Mouse (Mus musculus): ENCODE measurements around the gene Ecsit.
A peak's percentile ranks its signal among the peaks of the same experiment; 100 is the strongest.
"Not testable (repeated sequence)": the region's sequence is repeated elsewhere in the genome, so short reads cannot be mapped to it uniquely, and the experiment has no call there.

Gene Ecsit

GRCm38 (mm10) chr9:22089281-22089680 is 4.0 kb upstream of the Ecsit start:
- no peak for DNase-seq

- DNase-seq = no peak
These were observed 1.9 kb upstream of the Ecsit start for GRCm38 (mm10) chr9:22087034-22087618.

- DNase-seq = no peak
These were observed 774 bp upstream of the Ecsit start for GRCm38 (mm10) chr9:22086012-22086411.

- DNase-seq = no peak
These were observed 594 bp downstream of the Ecsit start for GRCm38 (mm10) chr9:22084667-22085021.

GRCm38 (mm10) chr9:22076223-22076622 is 9.0 kb downstream of the Ecsit start:
- DNase-seq = no peak

GRCm38 (mm10) chr9:22075778-22076177 is 9.5 kb downstream of the Ecsit start:
- not testable (repeated sequence) for DNase-seq

GRCm38 (mm10) chr9:22072276-22072675 is 13.0 kb downstream of the Ecsit start:
- peak; percentile 52 to 59 for DNase-seq

GRCm38 (mm10) chr9:22070791-22071573 is 14.3 kb downstream of the Ecsit start, which contains the start of the genes Gm49318 and Zfp653:
Gene Gm49318 (minus strand): TSS chr9:22071259.
Gene Zfp653 (minus strand): TSS chr9:22071376.
- DNase-seq = peak; percentile 99

- no peak for DNase-seq
These were observed 15.2 kb downstream of the Ecsit start for GRCm38 (mm10) chr9:22069881-22070553.

- DNase-seq = no peak
These were observed 18.0 kb downstream of the Ecsit start for GRCm38 (mm10) chr9:22067195-22067594.

- peak; percentile 84 to 85 for DNase-seq
These were observed 18.8 kb downstream of the Ecsit start for GRCm38 (mm10) chr9:22066433-22066832.

GRCm38 (mm10) chr9:22065642-22066041 is 19.6 kb downstream of the Ecsit start:
- DNase-seq = no peak

- peak; percentile 85 to 89 for DNase-seq
These were observed 20.9 kb downstream of the Ecsit start for GRCm38 (mm10) chr9:22064341-22064740.

- peak in 1 of 2 experiments; percentile 17 for DNase-seq
These were observed 23.9 kb downstream of the Ecsit start for GRCm38 (mm10) chr9:22061339-22061738.

GRCm38 (mm10) chr9:22058011-22058424 is 27.2 kb downstream of the Ecsit start:
- peak; percentile 73 to 82 for DNase-seq

- DNase-seq = no peak
These were observed 28.2 kb downstream of the Ecsit start for GRCm38 (mm10) chr9:22057031-22057517.

GRCm38 (mm10) chr9:22056303-22056910 is 28.8 kb downstream of the Ecsit start:
- DNase-seq = peak in 1 of 2 experiments; percentile 41

- DNase-seq = peak; percentile 32 to 33
These were observed 29.5 kb downstream of the Ecsit start for GRCm38 (mm10) chr9:22055713-22056112.

- peak; percentile 91 for DNase-seq
These were observed 30.7 kb downstream of the Ecsit start for GRCm38 (mm10) chr9:22054411-22055076.

GRCm38 (mm10) chr9:22053657-22054056 is 31.6 kb downstream of the Ecsit start:
- no peak for DNase-seq

- DNase-seq = peak; percentile 98
These were observed 33.3 kb downstream of the Ecsit start, which contains the start of gene Elavl3 for GRCm38 (mm10) chr9:22051958-22052254. Gene Elavl3 (minus strand): TSS chr9:22052023.

- DNase-seq = peak; percentile 82 to 84
These were observed 33.9 kb downstream of the Ecsit start for GRCm38 (mm10) chr9:22051161-22051957.
